Mouse (Mus musculus) lung, postnatal 25 days (tissue): ENCODE measurements around the gene Fbxl21.

ENCODE experiments used
- DNase-seq: peaks from one replicate; pipeline ENCODE4 v3.0.0; 2022; ENCODE audit warnings: low spot score

Fbxl21 gene

GRCm38 (mm10) chr13:56522081-56522820, at the start of gene Fbxl21:
Fbxl21 (plus strand) TSS chr13:56522472.
- DNase-seq = peak; percentile 95

- no peak for DNase-seq
Observed at GRCm38 (mm10) chr13:56472661-56473060, 49.6 kb upstream of the Fbxl21 start.

DNA sequence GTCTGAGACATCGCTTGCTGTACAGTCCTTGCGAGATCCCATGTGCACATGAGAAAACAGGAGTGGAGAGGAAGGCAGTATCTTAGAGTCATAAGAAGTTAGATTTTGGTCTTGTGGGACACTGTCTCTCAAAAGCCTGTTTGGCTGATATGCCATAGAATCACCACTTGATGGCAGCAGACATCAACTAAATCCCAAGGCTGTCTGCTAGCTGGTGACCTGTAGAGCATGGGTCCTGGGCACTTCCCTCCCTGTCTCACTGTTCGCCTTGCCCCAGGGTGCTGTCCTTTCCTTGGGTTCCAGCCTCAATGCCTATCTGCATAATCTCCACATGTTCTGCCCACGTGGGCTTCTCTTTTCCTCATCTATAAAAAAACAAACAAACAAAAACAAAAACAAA, 46.9 kb upstream of the Fbxl21 start:
- peak; percentile 63 for DNase-seq

- DNase-seq = peak; percentile 32
Observed at GRCm38 (mm10) chr13:56476790-56477189, 45.5 kb upstream of the Fbxl21 start.

DNA sequence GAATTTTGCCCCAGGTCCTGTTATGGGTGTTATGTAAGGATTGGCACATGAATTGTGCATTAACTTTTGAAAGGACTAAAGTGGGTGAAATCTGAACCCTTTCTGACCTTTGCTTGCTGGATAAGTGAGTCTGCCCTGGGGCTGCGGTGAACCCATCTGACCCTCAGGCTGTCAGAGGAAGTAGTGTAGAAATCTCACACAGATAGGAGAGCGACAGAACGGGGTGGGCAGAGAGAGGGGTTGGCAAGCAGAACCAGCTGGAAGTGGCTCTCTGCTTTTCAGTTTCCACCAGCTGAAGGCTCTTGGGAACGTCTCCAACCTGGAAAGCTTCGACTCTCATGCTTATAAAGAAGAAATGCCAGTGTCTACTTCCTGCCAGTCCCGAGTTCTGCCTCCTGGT, 45.0 kb upstream of the Fbxl21 start:
- peak; percentile 17 for DNase-seq

GRCm38 (mm10) chr13:56478027-56478426, 44.2 kb upstream of the Fbxl21 start:
- no peak for DNase-seq

DNA sequence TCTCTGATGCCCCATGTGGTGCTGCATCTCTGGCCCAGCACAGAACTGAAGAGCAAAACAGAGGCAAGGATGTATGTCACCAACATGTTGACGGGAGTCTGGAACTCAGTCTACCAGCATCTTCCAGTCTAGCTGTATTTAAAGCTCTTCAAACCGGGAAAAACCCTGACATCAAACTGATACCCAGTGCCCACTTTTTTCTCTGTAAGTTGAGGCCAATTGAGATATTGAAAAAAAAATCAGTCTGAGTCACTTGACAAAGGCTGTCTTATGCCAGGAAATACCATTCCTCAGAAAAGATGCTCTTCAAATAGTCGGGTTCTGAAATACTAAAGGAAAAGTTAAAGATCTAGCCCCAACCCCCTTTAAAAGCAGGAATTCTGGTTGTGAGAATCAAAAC, 40.1 kb upstream of the Fbxl21 start, which contains the start of gene Il9:
Gene Il9 (minus strand): TSS at position 101 of the 400 bp plus-strand sequence.
- DNase-seq = no peak

GRCm38 (mm10) chr13:56488012-56488411, 34.3 kb upstream of the Fbxl21 start:
- DNase-seq = no peak

DNA sequence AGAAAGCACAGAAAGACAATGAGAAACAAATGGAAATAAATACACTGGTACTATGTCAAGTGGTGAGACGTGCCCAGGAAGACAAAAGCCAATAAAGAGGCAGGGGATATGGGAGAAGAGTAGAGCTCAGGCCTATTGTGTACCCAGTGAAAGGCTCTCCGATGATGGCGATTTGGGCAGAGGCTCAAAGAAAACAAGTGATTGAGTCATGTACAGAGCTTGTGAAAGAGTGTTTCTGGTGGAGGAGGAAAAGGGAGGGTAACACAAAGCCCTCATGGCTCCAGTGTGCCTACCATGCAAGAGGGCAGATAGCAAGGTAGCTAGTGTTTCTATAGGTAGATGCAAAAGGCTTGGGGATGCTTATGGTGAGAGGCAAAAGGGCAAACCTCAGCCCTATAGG, 27.8 kb upstream of the Fbxl21 start:
- DNase-seq = no peak

DNA sequence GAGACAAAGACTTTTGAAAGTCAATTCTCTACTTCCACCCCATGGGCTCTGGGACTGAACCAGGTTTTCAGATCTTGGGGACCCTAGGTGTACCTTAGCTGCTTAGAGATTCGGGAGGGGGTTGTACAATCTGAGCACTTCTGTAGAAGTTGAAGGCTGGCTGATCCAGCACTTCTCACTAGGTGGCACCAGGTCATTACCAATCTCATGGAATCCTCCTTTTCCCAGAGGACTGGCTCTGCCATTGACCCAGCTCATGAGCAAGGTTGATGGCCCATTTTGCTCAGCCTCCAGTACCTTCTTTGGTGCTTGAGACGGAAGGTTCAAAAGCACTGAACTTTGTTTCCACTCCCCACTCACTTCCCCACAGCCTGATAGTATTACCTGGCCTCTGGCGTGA, 22.1 kb upstream of the Fbxl21 start:
- no peak for DNase-seq

GRCm38 (mm10) chr13:56500636-56501035, 21.6 kb upstream of the Fbxl21 start:
- DNase-seq = no peak

DNA sequence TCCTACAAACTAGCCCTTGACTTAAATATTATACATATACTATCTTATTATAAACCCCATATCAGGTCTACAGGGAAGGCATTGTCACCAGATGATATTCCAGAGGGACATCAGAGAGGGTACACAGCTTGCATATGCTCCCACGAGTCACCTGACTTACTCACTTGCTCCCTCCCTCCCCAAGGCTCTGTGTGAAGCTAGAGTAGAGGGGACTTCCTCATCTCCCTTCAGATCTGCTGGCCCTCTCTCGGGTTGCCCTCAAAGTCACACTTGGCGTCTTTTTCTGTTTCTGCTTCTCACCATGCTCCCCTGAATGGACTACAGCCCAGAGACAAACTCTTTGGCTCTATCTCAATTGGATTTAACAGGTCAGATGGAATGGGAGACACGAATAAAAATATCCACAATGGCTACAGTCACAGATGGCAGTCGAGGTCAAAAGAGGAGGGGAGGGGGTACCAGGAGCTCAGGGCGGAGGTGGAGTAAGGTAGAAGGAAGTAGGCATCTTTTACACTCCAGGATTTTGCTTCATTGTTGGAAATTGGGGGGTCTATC, 20.3 kb upstream of the Fbxl21 start:
- DNase-seq = no peak

GRCm38 (mm10) chr13:56506871-56507496, 15.3 kb upstream of the Fbxl21 start:
- DNase-seq = peak; percentile 2

GRCm38 (mm10) chr13:56509796-56510195, 12.5 kb upstream of the Fbxl21 start:
- no peak for DNase-seq

- no peak for DNase-seq
Observed at GRCm38 (mm10) chr13:56513595-56513994, 8.7 kb upstream of the Fbxl21 start.

DNA sequence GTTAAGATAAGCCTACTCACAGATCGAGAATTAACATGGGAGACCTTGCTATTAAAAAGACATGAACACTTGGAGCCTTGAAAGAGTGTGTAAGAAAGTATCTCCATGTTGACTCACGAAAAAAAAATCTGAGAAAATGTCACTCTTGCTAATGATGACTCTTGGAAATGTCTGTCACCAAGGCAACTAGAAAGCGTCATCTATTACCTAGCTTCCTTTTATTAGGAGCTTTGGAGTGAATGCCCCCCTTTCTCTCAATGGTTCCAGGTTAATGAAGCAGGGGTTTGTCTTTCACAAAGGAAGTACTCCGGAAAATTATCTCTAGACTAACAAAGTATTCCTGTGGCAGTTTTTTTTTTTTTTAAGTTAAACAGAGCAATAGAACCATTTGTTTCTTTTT, 6.0 kb upstream of the Fbxl21 start:
- DNase-seq = no peak

- no peak for DNase-seq
Observed at GRCm38 (mm10) chr13:56516816-56517215, 5.5 kb upstream of the Fbxl21 start.

GRCm38 (mm10) chr13:56522821-56523167, 522 bp downstream of the Fbxl21 start:
- no peak for DNase-seq

DNA sequence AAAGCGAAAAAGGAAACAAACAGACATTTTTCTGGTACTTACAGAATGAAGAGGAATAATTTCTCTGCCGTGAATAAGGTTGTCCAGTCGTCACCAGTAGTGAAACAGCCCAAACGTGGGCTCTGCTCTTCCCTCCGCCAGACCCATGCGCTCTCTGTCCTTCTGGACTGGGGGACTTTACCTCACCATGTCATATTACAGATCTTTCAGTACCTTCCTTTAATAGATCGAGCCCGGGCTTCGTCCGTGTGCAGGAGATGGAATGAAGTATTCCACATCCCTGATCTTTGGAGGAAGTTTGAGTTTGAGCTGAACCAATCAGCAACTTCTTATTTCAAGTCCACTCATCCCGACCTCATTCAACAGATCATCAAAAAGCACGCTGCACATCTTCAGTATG, 4.6 kb downstream of the Fbxl21 start:
- no peak for DNase-seq

- no peak for DNase-seq
Observed at GRCm38 (mm10) chr13:56527846-56528245, 5.6 kb downstream of the Fbxl21 start.

DNA sequence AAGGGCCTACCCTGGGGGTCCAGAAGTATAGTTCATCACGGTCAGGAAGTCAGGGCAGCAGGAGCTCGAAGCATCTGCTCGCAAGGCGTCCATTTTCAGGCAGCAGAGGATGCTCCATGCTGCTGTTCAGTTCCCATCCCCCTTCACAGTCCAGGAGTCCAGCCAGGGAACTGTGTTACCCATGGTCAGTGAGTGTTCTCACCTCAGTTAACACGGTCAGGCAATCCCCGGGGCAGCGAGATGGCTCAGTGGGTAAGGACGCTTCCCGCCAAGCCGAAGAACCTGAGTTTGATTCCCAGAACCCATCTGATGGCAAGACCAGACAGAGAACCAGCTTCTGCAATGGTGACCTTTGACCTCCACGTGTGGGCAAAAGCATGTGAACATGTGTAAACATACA, 6.0 kb downstream of the Fbxl21 start:
- DNase-seq = no peak

DNA sequence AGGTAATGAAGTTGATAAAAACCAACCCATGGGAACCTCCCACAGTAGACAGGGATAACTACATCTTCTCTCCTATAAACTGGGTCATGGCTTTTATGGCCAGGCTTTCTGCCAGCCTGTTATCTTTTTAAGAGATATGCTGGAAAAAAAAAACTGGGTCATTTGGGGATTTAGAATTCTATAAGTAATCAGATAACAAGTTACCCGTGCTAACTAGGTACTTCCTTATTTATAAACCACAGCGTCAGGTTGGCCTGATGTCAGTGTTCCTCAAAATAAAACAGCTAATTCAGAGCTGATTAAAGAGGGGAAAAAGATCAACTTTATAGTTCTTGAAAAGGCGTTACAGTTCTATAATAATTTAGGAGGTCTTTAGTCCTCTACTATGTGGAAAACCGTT, 6.8 kb downstream of the Fbxl21 start:
- DNase-seq = no peak

DNA sequence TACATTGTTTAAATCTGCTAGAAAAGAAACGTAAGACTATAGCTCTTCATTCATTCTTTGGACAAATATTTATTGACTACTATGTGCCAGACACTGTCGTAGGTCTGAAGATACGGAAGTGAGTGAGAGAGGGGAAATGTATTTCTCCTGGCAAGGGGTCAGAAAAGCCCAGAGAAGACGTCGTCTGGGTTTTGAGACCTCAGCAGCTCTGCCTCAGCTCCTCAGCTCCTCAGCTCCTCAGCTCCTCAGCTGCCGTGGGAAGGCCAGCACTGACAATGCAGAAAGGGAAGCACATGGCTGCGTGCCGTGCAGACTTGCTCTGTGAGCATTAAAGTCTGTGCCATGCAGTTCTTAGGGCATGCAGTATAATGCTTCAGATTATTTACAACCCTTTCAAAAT, 7.4 kb downstream of the Fbxl21 start:
- DNase-seq = no peak

DNA sequence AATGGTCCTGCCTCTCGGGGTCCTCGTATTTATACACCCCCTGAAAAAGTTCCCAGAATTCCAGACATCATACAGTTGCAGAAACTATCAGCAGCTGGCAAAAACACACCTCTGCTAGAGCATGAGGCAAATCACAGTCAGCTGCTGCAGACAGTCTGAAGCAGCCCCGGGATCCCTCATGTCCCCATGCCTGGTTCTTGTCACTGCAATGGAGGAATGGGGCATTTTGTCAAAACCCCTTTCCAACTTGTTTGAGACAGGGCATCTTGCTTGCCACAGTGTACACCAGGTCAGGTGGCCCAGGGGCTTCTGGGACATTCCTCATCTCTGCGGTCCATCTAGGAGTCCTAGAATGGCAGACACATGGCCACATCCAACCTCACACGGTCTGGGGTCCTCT, 12.7 kb downstream of the Fbxl21 start:
- DNase-seq = no peak
